Mouse (Mus musculus): ENCODE measurements at regions not wholly inside any gene's neighbourhood (a gene's known extent, or its start where the extent isn't known, plus 50 kb on each side); places are given as distances from the start of the nearest gene placed in this dataset.

DNA sequence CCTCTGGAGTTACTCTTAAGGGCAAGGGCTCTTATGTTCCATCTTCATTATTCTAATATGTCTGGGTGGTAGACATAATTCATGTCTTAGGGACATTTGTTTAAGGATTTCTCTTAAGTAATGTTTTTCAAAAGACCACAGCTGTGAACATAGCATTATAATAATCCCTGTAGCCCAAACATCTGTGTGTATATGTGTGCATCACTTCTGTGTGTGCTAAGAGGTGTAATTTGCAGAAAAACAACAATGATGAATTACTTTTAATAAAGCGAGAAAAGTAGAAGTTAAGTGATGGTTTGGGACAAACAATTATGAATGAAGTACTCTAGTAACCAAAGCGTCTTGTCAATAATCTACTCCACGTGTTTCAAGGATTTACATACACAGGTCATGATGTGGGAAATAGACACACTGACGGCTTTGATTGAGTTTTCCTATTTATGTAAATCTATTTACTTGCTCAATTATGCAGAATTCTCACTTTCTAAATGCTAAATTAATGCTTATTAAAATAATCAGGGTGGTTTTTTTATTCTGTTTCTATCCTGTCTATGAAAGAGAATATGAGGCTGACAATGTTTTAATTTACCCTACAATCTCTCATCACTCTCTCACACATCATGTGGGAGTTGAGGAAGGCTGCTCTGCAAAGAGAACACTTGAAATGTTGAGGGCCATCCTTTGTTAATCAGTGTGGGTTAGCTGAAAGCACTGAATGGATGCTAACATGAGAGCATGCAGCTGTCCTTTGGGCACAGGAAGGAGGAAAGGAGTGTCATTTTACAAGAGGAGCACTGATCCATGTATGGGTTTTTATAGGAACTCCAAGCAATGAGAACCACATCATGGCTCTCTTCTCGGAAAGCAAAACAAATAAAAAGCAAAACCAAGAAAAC, 477.8 kb upstream of the Slc8a1 start:
- TF ChIP-seq CTCF (conservative IDR thresholded peaks at IDR 0.05; ENCODE audit: low read length) (no peak), POU5F1 (IDR thresholded peaks at IDR 0.05; ENCODE audit: borderline replicate concordance, low read length) (no peak)

Data from E14TG2a.4 (cell line).